Mouse (Mus musculus): ENCODE data around the gene Bcl11b. TPM values are rescaled to one million over a fixed set of nuclear protein-coding genes. Genes with fewer than 3 reads are reported as not detected.

Bcl11b gene
- polyA plus RNA-seq, 1 experiment = not detected

DNA sequence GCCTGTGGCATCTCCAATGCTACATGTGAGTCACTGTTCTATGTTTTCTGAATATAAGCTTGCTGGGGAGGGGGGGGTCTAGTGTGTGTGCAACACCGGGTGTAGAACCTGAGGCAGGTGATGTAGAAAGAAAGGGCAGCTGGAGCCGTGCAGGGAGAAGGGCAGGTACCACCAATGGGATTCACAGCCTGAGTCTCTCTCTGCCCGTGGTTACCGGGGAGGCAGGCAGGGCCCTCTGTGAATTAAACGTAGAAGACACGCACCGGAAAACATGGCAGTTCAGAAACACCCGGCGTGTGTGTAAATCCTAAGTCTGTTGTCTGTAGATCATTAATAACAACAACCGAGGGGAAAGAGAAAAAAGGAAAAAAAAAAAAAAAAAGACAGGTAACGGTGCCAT is 12.2 kb downstream of the Bcl11b start:
- H3K27me3 ChIP-seq (ENCODE audit: control insufficient read depth) = no peaks in the 10 kb centered on the region; the same call in 1 of the 2 replicates
- no peak overlapping the region for H3K4me3 ChIP-seq (replicated peaks)
- H3K4me1 ChIP-seq (ENCODE audit: control insufficient read depth) = no peaks in the 10 kb centered on the region
- TF ChIP-seq GATA1 (IDR thresholded peaks at IDR 0.05; ENCODE audit: low read length) = no peak
- no peak for TF ChIP-seq TAL1 (IDR thresholded peaks at IDR 0.05; ENCODE audit: low read length)
- H3K36me3 ChIP-seq (ENCODE audit: control insufficient read depth) = no peaks in the 10 kb centered on the region
- no peaks in the 10 kb centered on the region for H3K9me3 ChIP-seq (ENCODE audit: control insufficient read depth, low read length)

DNA sequence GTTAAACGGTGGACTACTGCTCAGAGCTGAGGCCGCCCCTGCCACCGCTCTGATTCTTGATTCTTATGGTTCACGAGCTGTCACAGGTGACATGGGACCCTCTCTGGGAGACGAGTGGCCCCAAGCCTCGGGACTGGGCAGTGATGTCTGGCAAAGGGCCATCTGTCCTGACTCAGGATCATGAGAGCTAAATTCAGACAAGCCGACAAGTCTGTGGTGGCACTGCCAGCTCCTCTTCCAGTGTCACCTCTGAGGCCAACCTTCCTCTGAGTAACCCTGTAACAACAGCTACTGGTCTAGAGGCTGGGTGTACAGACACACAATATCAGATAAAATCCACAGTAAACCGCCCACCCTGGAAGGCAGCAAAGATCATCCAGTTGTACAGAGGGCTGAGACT is 20.2 kb downstream of the Bcl11b start:
- no peak overlapping the region for H3K4me3 ChIP-seq (replicated peaks)
- H3K27me3 ChIP-seq (ENCODE audit: control insufficient read depth) = peaks cover 31% of the 10 kb centered on the region
- no peak for TF ChIP-seq GATA1 (IDR thresholded peaks at IDR 0.05; ENCODE audit: low read length)
- no peak for TF ChIP-seq TAL1 (IDR thresholded peaks at IDR 0.05; ENCODE audit: low read length)
- H3K4me1 ChIP-seq (ENCODE audit: control insufficient read depth) = no peaks in the 10 kb centered on the region
- H3K9me3 ChIP-seq (ENCODE audit: control insufficient read depth, low read length) = no peaks in the 10 kb centered on the region
- no peaks in the 10 kb centered on the region for H3K36me3 ChIP-seq (ENCODE audit: control insufficient read depth)

DNA sequence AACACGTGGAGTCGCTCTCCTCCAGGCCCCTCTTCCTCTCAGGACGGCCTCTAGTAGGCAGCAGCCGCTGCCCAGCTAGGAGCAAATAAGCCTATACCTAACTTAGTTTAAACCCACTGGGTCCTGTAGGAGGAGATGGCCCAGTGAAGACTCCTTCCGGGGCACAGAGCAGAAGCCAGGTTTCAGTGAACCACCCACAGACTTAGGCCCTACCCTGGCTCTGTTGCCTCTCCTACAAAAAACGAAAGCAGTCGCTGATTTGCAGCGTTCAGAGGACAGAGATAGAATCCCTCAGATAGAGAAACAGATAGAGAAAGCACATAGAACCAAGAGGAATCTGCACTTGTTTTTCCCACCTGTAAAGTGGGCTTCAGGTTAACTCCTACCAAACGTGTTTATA is 21.1 kb downstream of the Bcl11b start:
- H3K4me3 ChIP-seq (replicated peaks) = no peak overlapping the region
- H3K27me3 ChIP-seq (ENCODE audit: control insufficient read depth) = peaks cover 40% of the 10 kb centered on the region
- H3K4me1 ChIP-seq (ENCODE audit: control insufficient read depth) = no peaks in the 10 kb centered on the region
- TF ChIP-seq TAL1 (IDR thresholded peaks at IDR 0.05; ENCODE audit: low read length) = no peak
- TF ChIP-seq GATA1 (IDR thresholded peaks at IDR 0.05; ENCODE audit: low read length) = no peak
- no peaks in the 10 kb centered on the region for H3K9me3 ChIP-seq (ENCODE audit: control insufficient read depth, low read length)
- H3K36me3 ChIP-seq (ENCODE audit: control insufficient read depth) = no peaks in the 10 kb centered on the region

DNA sequence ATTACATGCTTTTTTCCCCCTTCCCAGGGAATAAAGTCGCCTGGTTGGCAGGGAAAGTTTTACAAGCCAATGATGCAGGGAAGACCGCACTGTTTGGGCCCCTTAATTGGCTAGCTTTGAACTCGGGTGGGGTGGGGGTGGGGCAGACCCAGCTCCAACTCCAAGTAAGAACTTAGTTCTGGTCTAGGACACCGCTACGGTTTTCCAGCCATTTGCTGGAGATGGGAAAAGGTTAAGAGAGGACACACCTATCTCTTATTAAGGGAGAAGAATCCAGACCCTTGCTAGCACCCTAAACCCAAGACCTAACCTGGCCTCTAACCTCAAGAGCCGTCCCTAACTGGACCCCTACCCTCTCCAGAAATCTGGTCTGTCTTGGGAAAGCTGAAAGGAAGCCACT is 22.2 kb downstream of the Bcl11b start:
- TF ChIP-seq TAL1 (IDR thresholded peaks at IDR 0.05; ENCODE audit: low read length) = no peak
- TF ChIP-seq GATA1 (IDR thresholded peaks at IDR 0.05; ENCODE audit: low read length) = no peak
- Histone ChIP-seq H3K4me3 (replicated peaks) (no peak overlapping the region), H3K27me3 (ENCODE audit: control insufficient read depth) (peaks cover 51% of the 10 kb centered on the region), H3K36me3 (ENCODE audit: control insufficient read depth) (no peaks in the 10 kb centered on the region), H3K4me1 (ENCODE audit: control insufficient read depth) (no peaks in the 10 kb centered on the region), H3K9me3 (ENCODE audit: control insufficient read depth, low read length) (no peaks in the 10 kb centered on the region)

GRCm38 (mm10) chr12:107980261-107980961 is 23.0 kb downstream of the Bcl11b start:
- H3K4me1 ChIP-seq (ENCODE audit: control insufficient read depth) = no peaks in the 10 kb centered on the region
- TF ChIP-seq GATA1 (IDR thresholded peaks at IDR 0.05; ENCODE audit: low read length) (no peak), TAL1 (IDR thresholded peaks at IDR 0.05; ENCODE audit: low read length) (no peak)
- peaks cover 59% of the 10 kb centered on the region for H3K27me3 ChIP-seq (ENCODE audit: control insufficient read depth)
- no peak overlapping the region for H3K4me3 ChIP-seq (replicated peaks)
- no peaks in the 10 kb centered on the region for H3K36me3 ChIP-seq (ENCODE audit: control insufficient read depth)
- H3K9me3 ChIP-seq (ENCODE audit: control insufficient read depth, low read length) = no peaks in the 10 kb centered on the region

GRCm38 (mm10) chr12:107979710-107980260 is 23.6 kb downstream of the Bcl11b start:
- Histone ChIP-seq H3K9me3 (ENCODE audit: control insufficient read depth, low read length) (no peaks in the 10 kb centered on the region), H3K27me3 (ENCODE audit: control insufficient read depth) (peaks cover 59% of the 10 kb centered on the region), H3K4me3 (replicated peaks) (no peak overlapping the region), H3K4me1 (ENCODE audit: control insufficient read depth) (no peaks in the 10 kb centered on the region), H3K36me3 (ENCODE audit: control insufficient read depth) (no peaks in the 10 kb centered on the region)
- TF ChIP-seq GATA1 (IDR thresholded peaks at IDR 0.05; ENCODE audit: low read length) (no peak), TAL1 (IDR thresholded peaks at IDR 0.05; ENCODE audit: low read length) (no peak)

- no peak for TF ChIP-seq GATA1 (IDR thresholded peaks at IDR 0.05; ENCODE audit: low read length)
- TF ChIP-seq TAL1 (IDR thresholded peaks at IDR 0.05; ENCODE audit: low read length) = no peak
- H3K36me3 ChIP-seq (ENCODE audit: control insufficient read depth) = no peaks in the 10 kb centered on the region
- H3K4me3 ChIP-seq (replicated peaks) = no peak overlapping the region
- H3K9me3 ChIP-seq (ENCODE audit: control insufficient read depth, low read length) = no peaks in the 10 kb centered on the region
- no peaks in the 10 kb centered on the region for H3K4me1 ChIP-seq (ENCODE audit: control insufficient read depth)
- H3K27me3 ChIP-seq (ENCODE audit: control insufficient read depth) = peaks cover 59% of the 10 kb centered on the region
Observed at GRCm38 (mm10) chr12:107978736-107979255, 24.6 kb downstream of the Bcl11b start.

DNA sequence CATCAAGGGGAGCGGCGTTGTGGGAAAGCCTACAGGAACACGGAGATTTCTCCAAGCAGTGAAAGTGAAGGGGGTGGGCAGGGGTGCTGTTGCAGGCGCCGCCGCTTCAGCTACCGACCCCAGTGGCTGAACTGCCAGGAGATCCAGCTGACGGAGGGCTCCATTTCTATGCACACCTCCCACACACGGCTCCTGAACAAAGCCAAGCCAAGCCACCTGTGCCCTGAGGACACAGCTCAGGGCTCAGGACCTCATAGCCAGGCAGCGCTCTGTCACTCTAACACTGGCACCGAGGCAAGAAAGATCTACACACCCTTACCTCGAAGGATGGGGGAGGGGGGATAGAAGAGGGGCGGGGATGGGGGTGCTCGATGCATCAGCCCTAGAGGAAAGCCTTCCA is 25.3 kb downstream of the Bcl11b start:
- TF ChIP-seq GATA1 (IDR thresholded peaks at IDR 0.05; ENCODE audit: low read length) (no peak), TAL1 (IDR thresholded peaks at IDR 0.05; ENCODE audit: low read length) (no peak)

DNA sequence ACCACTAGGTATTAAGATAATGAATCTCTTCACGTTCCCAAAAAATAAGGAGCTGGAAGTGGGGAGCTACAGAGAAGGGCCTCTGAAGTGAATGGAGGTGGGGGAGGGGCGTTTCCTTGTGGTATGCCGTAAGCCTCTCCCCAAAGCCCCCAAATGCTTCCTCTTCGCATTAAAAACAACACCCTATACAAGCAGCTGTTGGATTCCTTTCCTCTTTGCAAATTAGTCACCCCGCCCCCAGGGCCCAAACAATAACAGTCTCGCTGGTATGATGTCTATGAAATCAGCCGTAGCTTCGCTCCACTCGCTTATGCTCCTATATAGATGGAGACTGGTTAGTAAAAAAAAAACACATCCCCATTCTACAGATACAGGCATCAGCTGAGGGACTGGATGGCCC is 25.9 kb downstream of the Bcl11b start:
- H3K4me3 ChIP-seq (replicated peaks) = no peak overlapping the region
- H3K27me3 ChIP-seq (ENCODE audit: control insufficient read depth) = peaks cover 59% of the 10 kb centered on the region
- TF ChIP-seq GATA1 (IDR thresholded peaks at IDR 0.05; ENCODE audit: low read length) (no peak), TAL1 (IDR thresholded peaks at IDR 0.05; ENCODE audit: low read length) (no peak)
- H3K9me3 ChIP-seq (ENCODE audit: control insufficient read depth, low read length) = no peaks in the 10 kb centered on the region
- H3K4me1 ChIP-seq (ENCODE audit: control insufficient read depth) = no peaks in the 10 kb centered on the region
- H3K36me3 ChIP-seq (ENCODE audit: control insufficient read depth) = no peaks in the 10 kb centered on the region

More for the DNA sequence above, 25.3 kb downstream of the Bcl11b start:
- Histone ChIP-seq H3K27me3 (ENCODE audit: control insufficient read depth) (peaks cover 59% of the 10 kb centered on the region), H3K36me3 (ENCODE audit: control insufficient read depth) (no peaks in the 10 kb centered on the region), H3K4me1 (ENCODE audit: control insufficient read depth) (no peaks in the 10 kb centered on the region), H3K9me3 (ENCODE audit: control insufficient read depth, low read length) (no peaks in the 10 kb centered on the region), H3K4me3 (replicated peaks) (no peak overlapping the region)
